Mouse (Mus musculus) spleen, adult 2 months (tissue): ENCODE measurements around the gene Fam160a1. TPM values are rescaled to one million over a fixed set of nuclear protein-coding genes. Genes with fewer than 3 reads are reported as not detected.

Experiments used
- DNase-seq, 2 experiments: peaks; one replicate each; pipeline versions ENCODE4 v3.0.0 to v3.0.0-alpha.2; 2012 to 2021; ENCODE audit warnings: low spot score in 2 of 2, low read depth in 1 of 2
- H3K27ac ChIP-seq: fragments of 200-500 bp; 2 replicates; pipeline ENCODE4 v1.5.1; 2012; ENCODE audit warnings: low read length, inconsistent platforms; ENCODE audit not compliant: insufficient read depth
- H3K27me3 ChIP-seq: fragments of 200-500 bp; 2 replicates; pipeline ENCODE4 v1.6.1; 2012; ENCODE audit warnings: mild to moderate bottlenecking, moderate library complexity, low read length, inconsistent platforms; ENCODE audit not compliant: control insufficient read depth, insufficient read depth
- H3K36me3 ChIP-seq: fragments of 200-500 bp; 2 replicates; pipeline ENCODE4 v1.6.1; 2012; ENCODE audit warnings: mild to moderate bottlenecking, low read length, inconsistent platforms; ENCODE audit not compliant: control insufficient read depth, insufficient read depth
- H3K4me1 ChIP-seq: fragments of 200-500 bp; 2 replicates; pipeline ENCODE4 v1.6.1; 2011; ENCODE audit warnings: inconsistent platforms; ENCODE audit not compliant: control insufficient read depth, insufficient read depth, insufficient read length
- H3K4me3 ChIP-seq: fragments of 200-500 bp; 2 replicates; pipeline ENCODE4 v1.5.1; 2011; ENCODE audit warnings: mild to moderate bottlenecking, inconsistent platforms; ENCODE audit not compliant: insufficient read depth, insufficient read length; ENCODE audit errors: extremely low read depth
- CTCF ChIP-seq: fragments of 200-500 bp; IDR thresholded peaks from 2 replicates; pipeline ENCODE4 v1.5.1; 2011; ENCODE audit warnings: mild to moderate bottlenecking, inconsistent platforms; ENCODE audit not compliant: insufficient read depth, insufficient read length, insufficient replicate concordance; ENCODE audit errors: extremely low read depth
- POLR2A ChIP-seq: fragments of 200-500 bp; IDR thresholded peaks from 2 replicates; pipeline ENCODE4 v1.6.1; 2011; ENCODE audit warnings: low read depth, low read length, inconsistent platforms
- WGBS: fragments of 180-500 bp; shearing (Covaris S2); methylation state at CpG from one replicate; pipeline ENCODE4 v1.1.7; 2018; 5-methylcytosine and 5-hydroxymethylcytosine counted together
- polyA plus RNA-seq: library from polyadenylated mRNA; depleted of rRNA; stranded (reverse); fragments of >200 nt; gene quantifications from 2 replicates; pipeline ENCODE4 v1.2.3, GENCODE M21; 2012

The Fam160a1 gene
- polyA plus RNA-seq, 1 experiment: 0.58 TPM

- Histone ChIP-seq H3K4me3 (no peak overlapping the region), H3K4me1 (no peaks in the 10 kb centered on the region), H3K27ac (no peak overlapping the region), H3K27me3 (no peaks in the 10 kb centered on the region), H3K36me3 (peaks cover 3% of the 10 kb centered on the region; the same call in 1 of the 2 replicates)
- no peak for DNase-seq
- no peak for TF ChIP-seq POLR2A
- no peak for TF ChIP-seq CTCF
- 91% methylated on average over 3 of the region's 3 CpGs for WGBS
These were observed 161.6 kb downstream of the Fam160a1 start for GRCm38 (mm10) chr3:85655538-85655937.

- DNase-seq: no peak
- no peaks in the 10 kb centered on the region for H3K27me3 ChIP-seq
- no peak overlapping the region for H3K27ac ChIP-seq
- no peak overlapping the region for H3K4me3 ChIP-seq
- H3K4me1 ChIP-seq: no peaks in the 10 kb centered on the region
- 71% methylated on average over 4 of the region's 4 CpGs for WGBS
- TF ChIP-seq CTCF: no peak
- TF ChIP-seq POLR2A: no peak
- peaks cover 3% of the 10 kb centered on the region; the same call in 1 of the 2 replicates for H3K36me3 ChIP-seq
These were observed 164.1 kb downstream of the Fam160a1 start for GRCm38 (mm10) chr3:85652727-85653665.

GRCm38 (mm10) chr3:85649176-85649575 is 167.9 kb downstream of the Fam160a1 start:
- 92% methylated on average over 4 of the region's 4 CpGs for WGBS
- peaks cover 3% of the 10 kb centered on the region; the same call in 1 of the 2 replicates for H3K36me3 ChIP-seq

DNA sequence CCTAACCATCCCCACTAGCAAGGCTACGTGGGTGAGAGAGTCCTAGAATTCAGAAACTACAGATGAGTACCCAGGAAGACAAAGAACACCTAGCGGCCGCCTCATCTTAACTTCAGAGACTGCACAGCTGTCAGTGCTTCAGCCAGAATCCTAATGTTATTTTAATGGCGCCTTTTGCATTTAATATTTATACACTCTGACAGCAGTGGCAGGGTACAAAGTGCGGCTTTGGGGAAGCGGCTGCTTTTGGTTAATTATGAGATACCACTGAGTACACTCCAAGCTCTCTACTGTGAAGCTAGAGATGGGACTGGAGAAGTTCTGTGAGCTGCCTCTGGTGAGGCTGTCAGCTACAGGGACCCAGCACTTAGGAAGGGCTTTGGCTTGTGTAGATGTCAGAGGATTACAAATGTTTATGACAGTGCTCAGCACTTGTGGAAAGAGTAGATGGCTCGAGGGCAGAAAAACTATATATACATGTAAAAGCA is 171.5 kb downstream of the Fam160a1 start:
- TF ChIP-seq CTCF (no peak), POLR2A (no peak)
- no peaks in the 10 kb centered on the region for H3K4me1 ChIP-seq
- no peaks in the 10 kb centered on the region for H3K27me3 ChIP-seq
- no peak overlapping the region for H3K27ac ChIP-seq
- H3K36me3 ChIP-seq: no peaks in the 10 kb centered on the region; the same call in 1 of the 2 replicates
- WGBS: 94% methylated on average over 7 of the region's 7 CpGs
- no peak overlapping the region for H3K4me3 ChIP-seq
- DNase-seq: no peak

More at GRCm38 (mm10) chr3:85649176-85649575, 167.9 kb downstream of the Fam160a1 start:
- no peak overlapping the region for H3K27ac ChIP-seq
- TF ChIP-seq POLR2A (no peak), CTCF (no peak)
- H3K27me3 ChIP-seq: no peaks in the 10 kb centered on the region
- H3K4me3 ChIP-seq: no peak overlapping the region
- H3K4me1 ChIP-seq: no peaks in the 10 kb centered on the region
- DNase-seq: no peak

DNA sequence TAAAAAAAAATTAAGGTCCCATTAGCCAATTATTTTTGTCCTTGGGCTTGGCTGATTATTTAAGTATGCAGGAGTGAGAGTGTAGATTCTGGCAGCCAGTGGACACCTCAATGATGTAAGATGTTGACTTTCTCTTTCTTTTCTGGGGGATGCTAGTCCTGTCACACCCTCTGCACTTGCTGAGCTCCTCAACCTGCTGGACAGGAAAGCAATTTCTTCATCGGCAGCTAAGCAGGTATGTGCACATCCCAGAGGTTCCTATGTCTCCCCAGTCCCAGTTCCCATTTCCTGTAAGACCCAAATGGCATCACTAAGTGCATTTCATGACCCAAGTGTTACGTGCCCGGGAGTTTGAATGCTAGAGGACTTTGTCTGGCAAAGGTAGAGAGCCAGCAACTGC is 172.3 kb downstream of the Fam160a1 start:
- DNase-seq: no peak
- Histone ChIP-seq H3K4me3 (no peak overlapping the region), H3K27me3 (no peaks in the 10 kb centered on the region), H3K27ac (no peak overlapping the region), H3K4me1 (no peaks in the 10 kb centered on the region), H3K36me3 (no peaks in the 10 kb centered on the region; the same call in 1 of the 2 replicates)
- WGBS: 93% methylated on average over 3 of the region's 3 CpGs
- TF ChIP-seq CTCF: no peak
- no peak for TF ChIP-seq POLR2A

DNA sequence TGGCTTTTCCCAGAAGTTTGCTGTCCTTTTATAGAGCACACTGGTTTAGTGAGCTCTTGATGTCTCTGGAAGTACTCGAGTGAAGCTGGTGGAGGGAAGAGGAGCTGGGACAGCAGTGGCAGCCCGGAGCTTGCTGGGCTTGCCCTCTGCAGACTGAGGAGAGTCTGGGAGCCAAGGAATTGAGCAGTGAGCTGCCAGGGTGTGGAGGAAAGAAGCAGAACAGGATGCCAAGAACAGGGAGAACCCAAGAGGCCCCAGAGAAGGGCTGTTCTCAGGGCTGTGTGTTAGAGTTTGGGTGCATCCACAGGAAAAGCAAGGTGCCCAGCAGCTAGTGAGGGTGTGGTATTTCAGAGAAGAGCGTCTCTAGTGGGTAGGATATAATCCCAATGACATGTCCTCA is 175.3 kb downstream of the Fam160a1 start:
- no peak for DNase-seq
- Histone ChIP-seq H3K4me3 (no peak overlapping the region), H3K36me3 (no peaks in the 10 kb centered on the region), H3K27me3 (no peaks in the 10 kb centered on the region), H3K4me1 (no peaks in the 10 kb centered on the region), H3K27ac (no peak overlapping the region)
- TF ChIP-seq CTCF (no peak), POLR2A (no peak)
- 76% methylated on average over 3 of the region's 3 CpGs for WGBS

DNA sequence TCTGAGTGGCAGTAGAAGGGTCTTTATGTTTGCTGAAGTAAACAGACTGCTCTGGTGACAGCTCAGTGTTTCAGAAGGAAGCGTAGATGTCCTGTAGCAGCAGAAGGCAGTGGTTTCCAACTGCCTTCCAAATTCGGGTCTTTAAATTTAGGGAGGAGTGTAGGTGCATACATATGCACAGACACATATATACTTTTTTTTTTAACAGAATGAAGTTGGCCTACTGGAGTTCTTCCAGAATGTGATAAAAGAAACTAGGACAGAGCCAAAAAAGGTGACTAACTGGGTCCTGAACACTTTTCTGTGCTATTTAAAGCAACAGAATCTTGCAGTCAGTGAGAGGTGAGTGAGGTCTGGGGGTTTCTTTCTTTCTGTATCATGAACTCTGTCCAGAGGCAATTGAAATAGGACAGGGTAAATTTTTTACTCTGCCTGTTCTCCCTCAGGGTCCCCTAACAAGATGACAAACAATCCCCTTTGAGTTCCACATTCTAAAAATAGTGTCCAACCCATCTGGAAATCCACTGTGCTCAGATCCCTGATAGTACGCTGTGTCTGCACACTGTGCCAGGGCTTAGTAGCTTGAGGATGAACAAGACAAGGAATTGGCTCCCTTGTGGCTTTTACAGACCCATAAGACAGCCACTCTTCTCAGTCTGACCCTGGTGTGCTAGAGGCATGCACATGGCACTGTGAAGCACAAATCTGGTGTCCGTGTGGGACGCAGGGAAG is 180.2 kb downstream of the Fam160a1 start:
- H3K27ac ChIP-seq: no peak overlapping the region
- no peak for TF ChIP-seq CTCF
- no peak for TF ChIP-seq POLR2A
- no peaks in the 10 kb centered on the region for H3K36me3 ChIP-seq
- no peaks in the 10 kb centered on the region for H3K4me1 ChIP-seq
- H3K4me3 ChIP-seq: no peak overlapping the region
- DNase-seq: no peak
- WGBS: 91% methylated on average over 5 of the region's 5 CpGs
- H3K27me3 ChIP-seq: no peaks in the 10 kb centered on the region
